Mouse (Mus musculus) ES-E14 (cell line): Measurements from ENCODE around the gene Mansc1. TPM values are rescaled to one million over a fixed set of nuclear protein-coding genes. Genes with fewer than 3 reads are reported as not detected.

Experiments used
- DNase-seq: peaks from one replicate; pipeline ENCODE4 v3.0.0-alpha.2; 2013; ENCODE audit warnings: low read depth, low spot score
- H3K27ac ChIP-seq: 2 replicates; pipeline ENCODE4 v1.5.1; 2012; ENCODE audit warnings: low read depth, mild to moderate bottlenecking, low read length, moderate library complexity, mixed read lengths; ENCODE audit not compliant: poor library complexity, insufficient read depth, severe bottlenecking
- H3K36me3 ChIP-seq: 2 replicates; pipeline ENCODE4 v1.6.1; 2012; ENCODE audit warnings: mild to moderate bottlenecking, low read length, moderate library complexity, mixed read lengths; ENCODE audit not compliant: control insufficient read depth, poor library complexity, insufficient read depth, severe bottlenecking
- H3K4me1 ChIP-seq, 2 experiments: fragments of 150-350 bp in 1 of 2; sonication (generic) in 1 of 2; 2 replicates each; pipeline ENCODE4 v1.6.1; 2012; ENCODE audit warnings: low read length in 2 of 2, mild to moderate bottlenecking in 1 of 2, mixed read lengths in 1 of 2; ENCODE audit not compliant: control insufficient read depth in 2 of 2, insufficient read depth in 2 of 2, poor library complexity in 1 of 2
- H3K4me3 ChIP-seq, 2 experiments: fragments of 150-350 bp in 1 of 2; sonication (generic) in 1 of 2; 2 replicates each; pipeline ENCODE4 v1.5.1; 2012; ENCODE audit warnings: low read length in 2 of 2, low read depth in 1 of 2, mild to moderate bottlenecking in 1 of 2, mixed read lengths in 1 of 2; ENCODE audit not compliant: insufficient read depth in 1 of 2, poor library complexity in 1 of 2, severe bottlenecking in 1 of 2
- H3K9ac ChIP-seq: 2 replicates; pipeline ENCODE4 v1.6.1; 2012; ENCODE audit warnings: low read depth, mild to moderate bottlenecking, low read length, mixed read lengths; ENCODE audit not compliant: poor library complexity, insufficient read depth, severe bottlenecking
- H3K9me3 ChIP-seq: fragments of 150-350 bp; sonication (generic); 2 replicates; pipeline ENCODE4 v1.6.1; 2012; ENCODE audit warnings: low read depth, mild to moderate bottlenecking, low read length; ENCODE audit not compliant: control insufficient read depth, insufficient read depth
- CHD2 ChIP-seq: IDR thresholded peaks from 2 replicates; pipeline ENCODE4 v1.6.1; 2014; ENCODE audit warnings: mild to moderate bottlenecking, low read depth, low read length, inconsistent platforms
- HCFC1 ChIP-seq: IDR thresholded peaks from 2 replicates; pipeline ENCODE4 v1.6.1; 2012; ENCODE audit warnings: low read length, inconsistent platforms, borderline replicate concordance; ENCODE audit not compliant: insufficient read depth
- MAFK ChIP-seq: IDR thresholded peaks from 2 replicates; pipeline ENCODE4 v1.6.1; 2014; ENCODE audit warnings: mild to moderate bottlenecking, low read depth, low read length, inconsistent platforms; ENCODE audit not compliant: insufficient read depth
- ZC3H11A ChIP-seq: IDR thresholded peaks from 2 replicates; pipeline ENCODE4 v1.6.1; 2012; ENCODE audit warnings: low read depth, mild to moderate bottlenecking, inconsistent platforms, low read length, borderline replicate concordance
- ZNF384 ChIP-seq: IDR thresholded peaks from 2 replicates; pipeline ENCODE4 v1.6.1; 2012; ENCODE audit warnings: low read depth, low read length, inconsistent platforms
- in situ Hi-C, 2 experiments: fragments of 600-800 bp; cut with MboI; formaldehyde crosslinking; loops; one replicate each; pipeline ENCODE4 v1.15.1; 2025; ENCODE audit warnings: low sequenced_read_pairs in 2 of 2, inconsistent platforms in 1 of 2; ENCODE audit not compliant: unreplicated experiment in 2 of 2
- total RNA-seq: library from RNA; depleted of rRNA; stranded (reverse); fragments of 300-350 nt; gene quantifications from 2 replicates; pipeline ENCODE4 v1.2.3, GENCODE M21; 2012

Mansc1 gene
- total RNA-seq, 1 experiment: 0.58 TPM

GRCm38 (mm10) chr6:134670881-134671411 is 38.7 kb upstream of the Mansc1 start:
- in situ Hi-C loops: loop anchor here in 1 of 2 experiments (25.0 kb wide), 1 partner anchor 166 kb away; the partner anchor contains the start of gene Crebl2
- no peak overlapping the region for H3K27ac ChIP-seq

GRCm38 (mm10) chr6:134669179-134669865 is 37.0 kb upstream of the Mansc1 start:
- H3K27ac ChIP-seq: no peak overlapping the region
- H3K4me1 ChIP-seq: no peaks in the 10 kb centered on the region
- DNase-seq: no peak
- in situ Hi-C loops: loop anchor here in 1 of 2 experiments (25.0 kb wide), 1 partner anchor 168 kb away; the partner anchor contains the start of gene Crebl2
- H3K36me3 ChIP-seq: no peaks in the 10 kb centered on the region
- no peak for TF ChIP-seq ZNF384
- no peak for TF ChIP-seq ZC3H11A
- no peak for TF ChIP-seq MAFK
- no peak for TF ChIP-seq CHD2
- TF ChIP-seq HCFC1: no peak
- no peak overlapping the region for H3K4me3 ChIP-seq
- H3K9me3 ChIP-seq: no peaks in the 10 kb centered on the region
- H3K9ac ChIP-seq: no peak overlapping the region

More at GRCm38 (mm10) chr6:134670881-134671411, 38.7 kb upstream of the Mansc1 start:
- DNase-seq: no peak
- Histone ChIP-seq H3K9ac (no peak overlapping the region), H3K36me3 (no peaks in the 10 kb centered on the region), H3K4me3 (no peak overlapping the region), H3K4me1 (peaks cover 0 to under 1% of the 10 kb centered on the region in 2 experiments; a peak in 1 of 4 replicates), H3K9me3 (no peaks in the 10 kb centered on the region)
- no peak for TF ChIP-seq MAFK
- no peak for TF ChIP-seq HCFC1
- TF ChIP-seq ZC3H11A: no peak
- TF ChIP-seq ZNF384: no peak
- TF ChIP-seq CHD2: no peak

- no peak overlapping the region for H3K27ac ChIP-seq
- no peaks in the 10 kb centered on the region for H3K9me3 ChIP-seq
- no peak for DNase-seq
- H3K4me3 ChIP-seq: no peak overlapping the region
- H3K4me1 ChIP-seq: no peaks in the 10 kb centered on the region
- in situ Hi-C loops: loop anchor here in 1 of 2 experiments (25.0 kb wide), 1 partner anchor 169 kb away; the partner anchor contains the start of gene Crebl2
- TF ChIP-seq MAFK: no peak
- TF ChIP-seq CHD2: no peak
- TF ChIP-seq HCFC1: no peak
- no peak for TF ChIP-seq ZNF384
- no peak for TF ChIP-seq ZC3H11A
- no peak overlapping the region for H3K9ac ChIP-seq
- H3K36me3 ChIP-seq: no peaks in the 10 kb centered on the region
These were observed 36.2 kb upstream of the Mansc1 start for GRCm38 (mm10) chr6:134668519-134668918.

GRCm38 (mm10) chr6:134665817-134666216 is 33.5 kb upstream of the Mansc1 start:
- DNase-seq: no peak
- no peaks in the 10 kb centered on the region for H3K9me3 ChIP-seq
- no peaks in the 10 kb centered on the region for H3K36me3 ChIP-seq
- no peaks in the 10 kb centered on the region for H3K4me1 ChIP-seq
- no peak for TF ChIP-seq CHD2
- TF ChIP-seq ZC3H11A: no peak
- TF ChIP-seq MAFK: no peak
- TF ChIP-seq HCFC1: no peak
- TF ChIP-seq ZNF384: no peak
- no peak overlapping the region for H3K4me3 ChIP-seq
- no peak overlapping the region for H3K9ac ChIP-seq
- in situ Hi-C loops: loop anchor here in 1 of 2 experiments (25.0 kb wide), 1 partner anchor 171 kb away; the partner anchor contains the start of gene Crebl2
- H3K27ac ChIP-seq: no peak overlapping the region
